Mouse (Mus musculus) forebrain, embryonic 15.5 days (tissue): ENCODE measurements around the gene Crybg1. TPM values are rescaled to one million over a fixed set of nuclear protein-coding genes. Genes with fewer than 3 reads are reported as not detected.

ENCODE experiments used
- ATAC-seq: fragments of 200-750 bp; cut with Nextera tagmentation; replicated peaks from 2 replicates; pipeline ENCODE4 v1.8.0; 2017; ENCODE audit warnings: mild to moderate bottlenecking, moderate TSS enrichment, moderate library complexity
- H3K27ac ChIP-seq: fragments of 300-500 bp; sonication (generic); replicated peaks from 2 replicates; pipeline ENCODE4 v1.5.1; 2015; ENCODE audit warnings: mild to moderate bottlenecking, inconsistent platforms
- H3K27me3 ChIP-seq: fragments of 300-500 bp; sonication (generic); 2 replicates; pipeline ENCODE4 v1.6.1; 2015; ENCODE audit warnings: inconsistent platforms
- H3K36me3 ChIP-seq: fragments of 300-500 bp; sonication (generic); 2 replicates; pipeline ENCODE4 v1.6.1; 2015; ENCODE audit warnings: mild to moderate bottlenecking, inconsistent platforms
- H3K4me1 ChIP-seq: fragments of 300-500 bp; sonication (generic); 2 replicates; pipeline ENCODE4 v1.6.1; 2015; ENCODE audit warnings: inconsistent platforms
- H3K4me2 ChIP-seq: fragments of 300-500 bp; sonication (generic); replicated peaks from 2 replicates; pipeline ENCODE4 v1.6.1; 2015; ENCODE audit warnings: mild to moderate bottlenecking, inconsistent platforms
- H3K4me3 ChIP-seq: fragments of 300-500 bp; sonication (generic); 2 replicates; pipeline ENCODE4 v1.5.1; 2015; ENCODE audit warnings: mild to moderate bottlenecking, inconsistent platforms
- H3K9ac ChIP-seq: fragments of 300-500 bp; sonication (generic); replicated peaks from 2 replicates; pipeline ENCODE4 v1.6.1; 2015; ENCODE audit warnings: mild to moderate bottlenecking, inconsistent platforms
- H3K9me3 ChIP-seq: fragments of 300-500 bp; sonication (generic); 2 replicates; pipeline ENCODE4 v1.6.1; 2016; ENCODE audit warnings: inconsistent platforms
- WGBS: fragments of 180-500 bp; shearing (Covaris S2); methylation state at CpG from one replicate; pipeline ENCODE4 v1.1.7; 2015; ENCODE audit warnings: mixed read lengths; 5-methylcytosine and 5-hydroxymethylcytosine counted together
- polyA plus RNA-seq: library from polyadenylated mRNA; unstranded; fragments of >200 nt; fragmentation: Nextera tagmentation; extraction: Ambion mirVana; gene quantifications from 2 replicates; pipeline ENCODE4 v1.2.1, GENCODE M21; 2015

Gene Crybg1
- polyA plus RNA-seq, 1 experiment from 2014 or later, result 0.29 TPM

DNA sequence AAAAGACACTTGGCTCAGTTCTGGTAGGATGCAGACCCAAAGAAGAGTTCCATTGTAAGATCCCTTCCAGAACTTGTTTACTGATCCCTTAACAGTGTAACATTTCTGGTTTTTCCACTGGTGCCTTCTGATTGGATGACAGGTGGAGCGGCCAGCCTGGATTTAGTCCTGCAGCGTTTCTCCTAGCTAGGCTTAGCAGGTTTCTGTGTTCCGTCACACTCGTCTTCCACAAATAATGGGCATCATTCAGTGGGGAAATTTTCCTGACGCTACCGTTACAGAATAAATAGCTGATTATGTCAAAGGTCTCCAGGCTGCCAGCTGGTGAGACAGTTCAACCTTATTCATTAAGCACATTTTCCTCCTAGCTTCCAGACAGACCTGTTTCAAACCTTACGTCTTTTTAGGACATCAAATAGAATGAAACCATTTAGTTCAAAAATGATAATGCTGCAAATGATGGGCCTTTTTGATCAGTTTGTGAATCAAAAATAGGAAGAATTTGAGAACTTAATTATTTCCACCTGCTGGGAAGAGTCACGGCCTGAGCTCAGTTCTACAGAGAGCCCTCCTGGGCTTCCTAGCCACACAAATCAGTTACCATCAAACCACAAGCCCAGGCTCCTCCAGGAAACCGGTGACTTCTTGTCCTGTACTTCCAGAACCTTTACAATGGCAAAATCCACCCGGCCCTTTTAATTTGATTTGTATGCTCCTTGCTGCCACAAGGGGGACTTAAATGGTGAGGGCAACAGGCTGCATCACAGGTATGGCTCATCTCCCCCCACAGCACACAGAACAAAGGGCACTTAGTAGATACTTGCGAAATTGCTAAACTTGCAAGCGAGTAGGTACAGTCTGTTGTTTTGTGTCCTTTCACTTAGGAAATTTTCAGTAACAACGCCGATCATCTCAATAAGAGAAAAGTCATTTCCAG, 146.4 kb downstream of the Crybg1 start:
- Histone ChIP-seq H3K4me2 (no peak overlapping the region), H3K27ac (no peak overlapping the region), H3K9ac (no peak overlapping the region), H3K27me3 (peaks cover 65% of the 10 kb centered on the region), H3K4me3 (no peak overlapping the region), H3K9me3 (no peaks in the 10 kb centered on the region), H3K4me1 (peaks cover 32% of the 10 kb centered on the region), H3K36me3 (no peaks in the 10 kb centered on the region)
- 16% methylated on average over 14 of the region's 14 CpGs for WGBS
- no peak for ATAC-seq

DNA sequence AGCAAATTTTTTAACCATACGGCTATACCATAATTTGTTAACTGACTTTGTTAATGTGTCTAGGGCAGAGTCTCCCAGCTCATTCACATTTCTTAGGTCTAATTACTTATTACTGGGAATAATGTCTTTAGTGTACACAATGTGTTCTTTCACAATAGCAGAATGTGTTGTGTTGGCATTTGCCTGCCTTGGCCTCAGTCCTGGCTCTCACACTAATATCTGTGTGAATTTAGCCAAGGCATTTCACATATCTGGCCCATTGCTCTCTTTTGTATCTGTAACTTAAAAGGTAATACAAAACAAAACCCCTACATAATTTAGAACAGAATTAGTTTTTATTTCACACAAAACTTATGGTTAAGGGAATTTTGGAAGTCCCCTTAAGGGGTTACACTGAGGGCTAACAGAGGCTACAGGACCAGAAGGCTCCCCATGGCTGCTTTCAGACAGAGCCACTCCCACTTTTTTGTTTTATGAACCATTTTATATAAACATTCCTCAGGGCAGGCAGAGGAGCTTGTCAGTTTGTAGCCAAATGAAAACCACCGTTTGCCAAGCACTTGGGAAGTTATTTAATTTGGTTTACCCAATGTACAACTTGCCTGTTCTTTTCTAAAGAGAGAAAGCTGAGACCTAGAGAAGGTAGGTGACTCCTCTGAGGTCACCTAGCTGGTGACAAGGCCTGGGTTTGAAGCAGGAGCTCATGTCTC, 148.3 kb downstream of the Crybg1 start:
- Histone ChIP-seq H3K4me2 (no peak overlapping the region), H3K36me3 (no peaks in the 10 kb centered on the region), H3K27me3 (peaks cover 45% of the 10 kb centered on the region), H3K27ac (no peak overlapping the region), H3K4me1 (peaks cover 22% of the 10 kb centered on the region), H3K9me3 (no peaks in the 10 kb centered on the region), H3K9ac (no peak overlapping the region), H3K4me3 (no peak overlapping the region)
- no peak for ATAC-seq
- WGBS, result 30% methylated on average over 2 of the region's 2 CpGs

DNA sequence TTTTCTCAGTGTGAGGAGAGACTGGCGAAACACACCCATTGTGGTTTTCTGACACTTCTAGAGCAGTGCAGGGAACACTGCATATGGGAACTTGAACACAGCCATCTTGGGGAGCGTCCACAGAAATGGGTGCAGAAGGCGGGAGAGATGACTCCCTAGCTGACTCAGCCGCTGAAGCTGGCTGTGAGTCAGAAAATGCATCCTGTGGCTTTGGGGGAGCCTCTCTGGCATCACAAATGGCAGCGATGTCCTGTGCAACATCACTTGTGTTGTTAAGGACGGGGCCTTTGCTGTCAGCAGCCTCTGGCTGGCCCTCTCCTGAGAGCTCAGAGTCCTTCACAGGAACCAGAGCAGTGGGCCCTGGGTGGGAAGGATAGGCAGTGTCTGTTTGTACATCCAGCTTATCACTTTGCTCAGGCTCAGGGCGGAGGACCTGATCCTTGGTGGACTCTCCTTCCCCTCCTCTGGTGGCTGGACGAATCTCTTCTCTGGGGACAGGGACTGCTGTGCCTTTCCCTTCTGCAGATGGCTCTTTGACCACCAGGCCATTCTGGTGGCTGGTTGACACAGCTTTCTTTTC, 150.1 kb downstream of the Crybg1 start:
- Histone ChIP-seq H3K27ac (no peak overlapping the region), H3K9me3 (no peaks in the 10 kb centered on the region), H3K9ac (no peak overlapping the region), H3K4me2 (no peak overlapping the region), H3K36me3 (no peaks in the 10 kb centered on the region), H3K4me1 (peaks cover 10% of the 10 kb centered on the region), H3K4me3 (no peak overlapping the region), H3K27me3 (peaks cover 28% of the 10 kb centered on the region)
- ATAC-seq, result no peak
- WGBS, result 85% methylated on average over 8 of the region's 8 CpGs

- no peak overlapping the region for H3K4me2 ChIP-seq
- H3K9ac ChIP-seq, result no peak overlapping the region
- 80% methylated on average over 9 of the region's 9 CpGs for WGBS
- H3K9me3 ChIP-seq, result no peaks in the 10 kb centered on the region
- peaks cover 5% of the 10 kb centered on the region; the same call in 1 of the 2 replicates for H3K4me1 ChIP-seq
- H3K27ac ChIP-seq, result no peak overlapping the region
- no peak overlapping the region for H3K4me3 ChIP-seq
- H3K27me3 ChIP-seq, result peaks cover 22% of the 10 kb centered on the region
- no peak for ATAC-seq
- no peaks in the 10 kb centered on the region for H3K36me3 ChIP-seq
These were observed 150.6 kb downstream of the Crybg1 start for GRCm38 (mm10) chr10:43998023-43998422.

DNA sequence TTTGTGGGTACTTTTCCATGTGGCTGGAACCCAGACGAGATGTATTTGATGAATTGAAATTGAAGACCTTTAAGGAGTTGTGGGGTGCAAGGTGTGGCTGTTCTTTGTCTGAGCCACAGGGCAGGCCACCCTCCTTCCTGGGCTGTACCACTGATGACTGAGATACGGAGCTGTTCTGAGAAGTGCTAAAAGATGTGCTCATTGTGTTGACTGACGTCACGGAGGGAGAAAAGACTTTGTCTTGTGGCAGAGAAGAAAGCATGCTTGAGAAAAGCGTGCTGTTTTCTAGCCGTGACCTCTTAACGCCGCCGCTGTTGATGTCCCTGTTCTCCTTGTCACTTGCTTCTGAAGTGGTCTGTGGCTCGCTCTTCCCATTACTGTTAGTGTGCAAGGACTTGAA, 151.4 kb downstream of the Crybg1 start:
- no peak for ATAC-seq
- Histone ChIP-seq H3K36me3 (no peaks in the 10 kb centered on the region), H3K4me2 (no peak overlapping the region), H3K9me3 (no peaks in the 10 kb centered on the region), H3K9ac (no peak overlapping the region), H3K4me3 (no peak overlapping the region), H3K27ac (no peak overlapping the region), H3K4me1 (peaks cover 5% of the 10 kb centered on the region; the same call in 1 of the 2 replicates), H3K27me3 (peaks cover 15% of the 10 kb centered on the region)
- WGBS, result 82% methylated on average over 10 of the region's 10 CpGs

- H3K9me3 ChIP-seq, result no peaks in the 10 kb centered on the region
- H3K4me3 ChIP-seq, result no peak overlapping the region
- H3K36me3 ChIP-seq, result no peaks in the 10 kb centered on the region
- H3K27ac ChIP-seq, result no peak overlapping the region
- no peak overlapping the region for H3K9ac ChIP-seq
- 83% methylated on average over 10 of the region's 10 CpGs for WGBS
- H3K4me1 ChIP-seq, result peaks cover 5% of the 10 kb centered on the region; the same call in 1 of the 2 replicates
- H3K4me2 ChIP-seq, result no peak overlapping the region
- peaks cover 3% of the 10 kb centered on the region for H3K27me3 ChIP-seq
- no peak for ATAC-seq
These were observed 152.6 kb downstream of the Crybg1 start for GRCm38 (mm10) chr10:43995858-43996650.

- H3K36me3 ChIP-seq, result no peaks in the 10 kb centered on the region
- H3K27me3 ChIP-seq, result no peaks in the 10 kb centered on the region
- no peaks in the 10 kb centered on the region for H3K9me3 ChIP-seq
- no peaks in the 10 kb centered on the region for H3K4me1 ChIP-seq
- H3K9ac ChIP-seq, result no peak overlapping the region
- 5% methylated on average over 6 of the region's 6 CpGs for whole genome bisulfite sequencing
- ATAC-seq, result peak; percentile 46; the same call in 1 of the 2 replicates
- H3K4me3 ChIP-seq, result no peak overlapping the region
- H3K27ac ChIP-seq, result no peak overlapping the region
- H3K4me2 ChIP-seq, result no peak overlapping the region
These were observed 155.5 kb downstream of the Crybg1 start for GRCm38 (mm10) chr10:43993198-43993597.

- Histone ChIP-seq H3K36me3 (no peaks in the 10 kb centered on the region), H3K27me3 (no peaks in the 10 kb centered on the region), H3K4me2 (no peak overlapping the region), H3K27ac (no peak overlapping the region), H3K9ac (no peak overlapping the region), H3K9me3 (no peaks in the 10 kb centered on the region), H3K4me3 (no peak overlapping the region), H3K4me1 (no peaks in the 10 kb centered on the region)
- ATAC-seq, result no peak
- 75% methylated on average over 5 of the region's 5 CpGs for WGBS
These were observed 156.1 kb downstream of the Crybg1 start for GRCm38 (mm10) chr10:43992506-43992905.

GRCm38 (mm10) chr10:43991268-43991667, 157.4 kb downstream of the Crybg1 start:
- Histone ChIP-seq H3K9ac (no peak overlapping the region), H3K4me2 (no peak overlapping the region), H3K4me1 (no peaks in the 10 kb centered on the region), H3K4me3 (no peak overlapping the region), H3K27me3 (no peaks in the 10 kb centered on the region), H3K36me3 (no peaks in the 10 kb centered on the region), H3K9me3 (no peaks in the 10 kb centered on the region), H3K27ac (no peak overlapping the region)
- no peak for ATAC-seq
- WGBS, result 95% methylated on average over 5 of the region's 5 CpGs

DNA sequence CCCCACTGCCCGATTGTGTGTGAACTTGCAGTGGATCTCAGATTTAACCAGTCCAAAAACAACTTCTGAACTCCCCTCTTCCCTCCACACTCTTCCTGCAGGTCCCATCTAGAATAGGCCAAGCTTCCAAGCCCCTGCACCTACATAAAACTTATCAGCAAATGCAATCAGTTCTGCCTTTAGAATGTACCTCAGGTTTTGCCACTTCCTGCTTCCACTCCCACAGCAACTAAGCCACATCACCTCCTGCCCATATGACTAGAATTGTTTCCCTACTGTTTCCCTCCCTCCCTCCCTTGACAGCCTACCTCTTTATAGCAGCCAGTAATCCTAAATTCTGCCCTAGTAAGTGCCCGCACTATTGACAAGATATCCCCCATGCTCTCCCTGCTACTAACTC, 164.8 kb downstream of the Crybg1 start:
- ATAC-seq, result no peak
- H3K4me1 ChIP-seq, result no peaks in the 10 kb centered on the region
- H3K27ac ChIP-seq, result no peak overlapping the region
- 89% methylated on average over 2 of the region's 2 CpGs for WGBS
- H3K4me2 ChIP-seq, result no peak overlapping the region
- H3K27me3 ChIP-seq, result no peaks in the 10 kb centered on the region
- no peak overlapping the region for H3K4me3 ChIP-seq
- H3K9ac ChIP-seq, result no peak overlapping the region
- no peaks in the 10 kb centered on the region for H3K9me3 ChIP-seq
- no peaks in the 10 kb centered on the region for H3K36me3 ChIP-seq

GRCm38 (mm10) chr10:43983241-43983640, 165.4 kb downstream of the Crybg1 start:
- Histone ChIP-seq H3K9ac (no peak overlapping the region), H3K27me3 (no peaks in the 10 kb centered on the region), H3K4me2 (no peak overlapping the region), H3K36me3 (no peaks in the 10 kb centered on the region), H3K4me3 (no peak overlapping the region), H3K27ac (no peak overlapping the region), H3K4me1 (no peaks in the 10 kb centered on the region), H3K9me3 (no peaks in the 10 kb centered on the region)
- ATAC-seq, result no peak
- WGBS, result 84% methylated on average over 5 of the region's 5 CpGs
